Mouse (Mus musculus) myocyte (in vitro differentiated cells): Measurements from ENCODE around the gene Slamf8. TPM values are rescaled to one million over a fixed set of nuclear protein-coding genes. Genes with fewer than 3 reads are reported as not detected.

Experiments
- H3K27me3 ChIP-seq: one replicate; pipeline ENCODE4 v1.6.1; 2011; ENCODE audit not compliant: control insufficient read depth, insufficient read depth, insufficient read length
- H3K36me3 ChIP-seq: one replicate; pipeline ENCODE4 v1.6.1; 2011; ENCODE audit not compliant: control insufficient read depth, insufficient read depth
- H3K4me2 ChIP-seq: one replicate; pipeline ENCODE4 v1.6.1; 2011; ENCODE audit warnings: low read depth, control low read depth
- H3K4me3 ChIP-seq: one replicate; pipeline ENCODE4 v1.5.1; 2011; ENCODE audit warnings: mild to moderate bottlenecking, control low read depth, moderate library complexity
- H3K79me2 ChIP-seq: one replicate; pipeline ENCODE4 v1.6.1; 2011; ENCODE audit not compliant: control insufficient read depth, insufficient read depth
- H3ac ChIP-seq: one replicate; pipeline ENCODE4 v1.6.1; 2011; ENCODE audit not compliant: control insufficient read depth, insufficient read length
- CEBPB ChIP-seq: IDR thresholded peaks from 2 replicates; pipeline ENCODE4 v1.6.1; 2011; ENCODE audit warnings: mild to moderate bottlenecking, moderate library complexity; ENCODE audit not compliant: poor library complexity, insufficient read depth, severe bottlenecking
- E2F4 ChIP-seq: IDR thresholded peaks from one replicate; pipeline ENCODE4 v1.6.1; 2011; ENCODE audit warnings: mild to moderate bottlenecking, control low read depth, moderate library complexity; ENCODE audit not compliant: insufficient read depth
- MAX ChIP-seq: IDR thresholded peaks from one replicate; pipeline ENCODE4 v1.6.1; 2011; ENCODE audit warnings: low read depth, mild to moderate bottlenecking, control low read depth
- MYOD1 ChIP-seq, 3 experiments: IDR thresholded peaks; one replicate each; pipeline ENCODE4 v1.6.1; 2011; ENCODE audit warnings: control low read depth in 2 of 3, low read depth in 2 of 3, mild to moderate bottlenecking in 2 of 3, moderate library complexity in 1 of 3; ENCODE audit not compliant: insufficient read length in 2 of 3, control insufficient read depth in 1 of 3
- MYOG ChIP-seq, 3 experiments: IDR thresholded peaks; one replicate each; pipeline ENCODE4 v1.6.1; 2011; ENCODE audit warnings: control low read depth in 2 of 3, low read depth in 2 of 3, mild to moderate bottlenecking in 2 of 3; ENCODE audit not compliant: insufficient read length in 2 of 3, control insufficient read depth in 1 of 3, insufficient read depth in 1 of 3
- POLR2A ChIP-seq: IDR thresholded peaks from one replicate; pipeline ENCODE4 v1.6.1; 2011; ENCODE audit warnings: low read depth, mild to moderate bottlenecking, control low read depth, moderate library complexity; ENCODE audit not compliant: insufficient read length
- POLR2AphosphoS2 ChIP-seq: IDR thresholded peaks from one replicate; pipeline ENCODE4 v1.6.1; 2011; ENCODE audit warnings: low read depth, control low read depth; ENCODE audit not compliant: insufficient read length
- REST ChIP-seq: IDR thresholded peaks from one replicate; pipeline ENCODE4 v1.6.1; 2011; ENCODE audit warnings: mild to moderate bottlenecking, control low read depth, moderate library complexity; ENCODE audit not compliant: insufficient read depth, insufficient read length
- SRF ChIP-seq: IDR thresholded peaks from one replicate; pipeline ENCODE4 v1.6.1; 2011; ENCODE audit warnings: low read depth; ENCODE audit not compliant: control insufficient read depth, insufficient read length
- TCF12 ChIP-seq: IDR thresholded peaks from one replicate; pipeline ENCODE4 v1.6.1; 2011; ENCODE audit warnings: mild to moderate bottlenecking, control low read depth; ENCODE audit not compliant: poor library complexity, insufficient read depth, severe bottlenecking
- TCF3 ChIP-seq: IDR thresholded peaks from one replicate; pipeline ENCODE4 v1.6.1; 2011; ENCODE audit warnings: low read depth, control low read depth; ENCODE audit not compliant: insufficient read length
- USF1 ChIP-seq: IDR thresholded peaks from one replicate; pipeline ENCODE4 v1.6.1; 2011; ENCODE audit warnings: low read depth, mild to moderate bottlenecking, control low read depth, moderate library complexity
- polyA plus RNA-seq: library from polyadenylated mRNA; unstranded; fragments of >200 nt; fragmentation: generic; extraction: Trizol; gene quantifications from one replicate; pipeline ENCODE4 v1.2.1, GENCODE M21; 2012; ENCODE audit warnings: missing spikeins

The Slamf8 gene
- polyA plus RNA-seq, 1 experiment, result not detected

DNA sequence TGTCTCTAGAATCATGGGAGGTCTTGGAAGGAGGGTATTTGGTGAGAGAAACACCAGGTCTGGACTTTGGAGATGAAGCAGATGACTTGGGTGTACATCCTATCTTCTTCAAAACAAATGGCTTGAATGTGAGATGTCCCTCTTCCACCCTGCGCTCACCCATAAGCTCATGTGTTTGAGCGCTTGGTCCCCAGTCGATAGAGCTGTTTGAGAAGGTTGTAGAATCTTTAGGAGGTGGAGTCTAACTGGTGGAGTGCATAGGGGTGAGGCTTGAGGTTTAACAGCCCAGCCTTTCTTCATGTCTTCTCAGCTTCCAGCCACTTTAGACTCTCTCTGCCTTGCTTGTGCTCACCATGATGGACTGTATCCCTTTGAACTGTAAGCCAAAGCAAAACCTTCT is 35.9 kb upstream of the Slamf8 start:
- Histone ChIP-seq H3ac (no peak overlapping the region), H3K4me2 (no peak overlapping the region), H3K36me3 (no peaks in the 10 kb centered on the region), H3K79me2 (no peaks in the 10 kb centered on the region), H3K27me3 (no peaks in the 10 kb centered on the region), H3K4me3 (no peak overlapping the region)
- TF ChIP-seq MAX, result no peak
- no peak for TF ChIP-seq TCF12
- no peak for TF ChIP-seq MYOD1 (IDR thresholded peaks at IDR 0.05; ENCODE audit: control insufficient read depth in 1 of 3, insufficient read length in 2 of 3, low read depth in 2 of 3)
- TF ChIP-seq USF1, result no peak
- no peak for TF ChIP-seq CEBPB
- no peak for TF ChIP-seq SRF
- no peak for TF ChIP-seq POLR2AphosphoS2
- no peak for TF ChIP-seq MYOG (IDR thresholded peaks at IDR 0.05; ENCODE audit: control insufficient read depth in 1 of 3, insufficient read depth in 1 of 3, insufficient read length in 2 of 3, low read depth in 2 of 3)
- no peak for TF ChIP-seq REST
- TF ChIP-seq TCF3, result no peak
- no peak for TF ChIP-seq E2F4
- no peak for TF ChIP-seq POLR2A

DNA sequence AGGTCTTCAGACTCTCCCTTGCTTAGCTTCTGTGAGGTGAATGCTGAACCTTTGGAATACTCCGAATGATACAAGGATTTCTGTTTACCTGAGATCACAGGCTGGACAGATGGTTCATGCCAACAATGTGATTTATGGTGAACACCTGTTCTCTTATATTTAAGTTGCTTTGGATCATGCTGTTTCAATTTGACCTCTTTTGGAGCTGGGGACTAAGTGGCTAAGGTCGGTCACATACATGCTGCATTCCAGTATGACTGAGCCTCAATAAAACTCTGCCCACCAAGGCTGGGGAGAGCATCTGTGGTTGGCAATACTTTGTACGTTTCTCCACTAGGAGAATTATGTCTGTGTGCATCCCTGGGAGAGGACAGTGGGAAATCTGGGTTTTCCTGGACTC is 33.7 kb upstream of the Slamf8 start:
- no peak for TF ChIP-seq MYOD1 (IDR thresholded peaks at IDR 0.05; ENCODE audit: control insufficient read depth in 1 of 3, insufficient read length in 2 of 3, low read depth in 2 of 3)
- TF ChIP-seq MAX, result no peak
- no peak for TF ChIP-seq TCF12
- no peak for TF ChIP-seq CEBPB
- no peak for TF ChIP-seq USF1
- no peak for TF ChIP-seq TCF3
- no peak for TF ChIP-seq POLR2AphosphoS2
- no peak for TF ChIP-seq POLR2A
- TF ChIP-seq SRF, result no peak
- no peak for TF ChIP-seq E2F4
- TF ChIP-seq MYOG (IDR thresholded peaks at IDR 0.05; ENCODE audit: control insufficient read depth in 1 of 3, insufficient read depth in 1 of 3, insufficient read length in 2 of 3, low read depth in 2 of 3), result no peak
- TF ChIP-seq REST, result no peak
- no peak overlapping the region for H3K4me2 ChIP-seq
- no peaks in the 10 kb centered on the region for H3K36me3 ChIP-seq
- no peaks in the 10 kb centered on the region for H3K27me3 ChIP-seq
- no peaks in the 10 kb centered on the region for H3K79me2 ChIP-seq
- H3ac ChIP-seq, result no peak overlapping the region
- no peak overlapping the region for H3K4me3 ChIP-seq

GRCm38 (mm10) chr1:172623599-172623998 is 33.2 kb upstream of the Slamf8 start:
- Histone ChIP-seq H3ac (no peak overlapping the region), H3K36me3 (no peaks in the 10 kb centered on the region), H3K4me2 (no peak overlapping the region), H3K79me2 (no peaks in the 10 kb centered on the region), H3K4me3 (no peak overlapping the region), H3K27me3 (no peaks in the 10 kb centered on the region)
- TF ChIP-seq USF1, result no peak
- TF ChIP-seq REST, result no peak
- TF ChIP-seq SRF, result no peak
- TF ChIP-seq MYOD1 (IDR thresholded peaks at IDR 0.05; ENCODE audit: control insufficient read depth in 1 of 3, insufficient read length in 2 of 3, low read depth in 2 of 3), result no peak
- TF ChIP-seq MYOG (IDR thresholded peaks at IDR 0.05; ENCODE audit: control insufficient read depth in 1 of 3, insufficient read depth in 1 of 3, insufficient read length in 2 of 3, low read depth in 2 of 3), result no peak
- TF ChIP-seq TCF12, result no peak
- no peak for TF ChIP-seq POLR2AphosphoS2

- H3ac ChIP-seq, result no peak overlapping the region
- no peak overlapping the region for H3K4me3 ChIP-seq
- H3K27me3 ChIP-seq, result peaks cover 6% of the 10 kb centered on the region
- H3K36me3 ChIP-seq, result no peaks in the 10 kb centered on the region
- H3K4me2 ChIP-seq, result no peak overlapping the region
- H3K79me2 ChIP-seq, result no peaks in the 10 kb centered on the region
- TF ChIP-seq MAX (no peak), USF1 (no peak), REST (no peak), MYOG (IDR thresholded peaks at IDR 0.05; ENCODE audit: control insufficient read depth in 1 of 3, insufficient read depth in 1 of 3, insufficient read length in 2 of 3, low read depth in 2 of 3) (no peak), POLR2A (no peak), TCF3 (no peak), POLR2AphosphoS2 (no peak), CEBPB (no peak), TCF12 (no peak)
These were observed 28.9 kb upstream of the Slamf8 start for GRCm38 (mm10) chr1:172619235-172619634.

- no peak overlapping the region for H3ac ChIP-seq
- peaks cover 8% of the 10 kb centered on the region for H3K27me3 ChIP-seq
- no peaks in the 10 kb centered on the region for H3K36me3 ChIP-seq
- H3K4me3 ChIP-seq, result no peak overlapping the region
- no peak for TF ChIP-seq SRF
- no peak for TF ChIP-seq TCF12
- no peak for TF ChIP-seq CEBPB
- no peak for TF ChIP-seq REST
- no peak for TF ChIP-seq POLR2AphosphoS2
- no peak for TF ChIP-seq POLR2A
- no peak for TF ChIP-seq USF1
- no peak for TF ChIP-seq MYOG (IDR thresholded peaks at IDR 0.05; ENCODE audit: control insufficient read depth in 1 of 3, insufficient read depth in 1 of 3, insufficient read length in 2 of 3, low read depth in 2 of 3)
- TF ChIP-seq MAX, result no peak
- no peak for TF ChIP-seq TCF3
- TF ChIP-seq MYOD1 (IDR thresholded peaks at IDR 0.05; ENCODE audit: control insufficient read depth in 1 of 3, insufficient read length in 2 of 3, low read depth in 2 of 3), result no peak
- H3K4me2 ChIP-seq, result no peak overlapping the region
- H3K79me2 ChIP-seq, result no peaks in the 10 kb centered on the region
These were observed 27.8 kb upstream of the Slamf8 start for GRCm38 (mm10) chr1:172618141-172618540.
